Mouse (Mus musculus) left cerebral cortex, adult 6 months (tissue): Measurements from ENCODE around the gene F2r. TPM values are rescaled to one million over a fixed set of nuclear protein-coding genes. Genes with fewer than 3 reads are reported as not detected.

ENCODE experiments used
- long read RNA-seq, 2 experiments: library from polyadenylated mRNA; unstranded; transcript quantifications; one replicate each; pipeline ENCODE4 v2.0.0; 2019 to 2020
- polyA plus RNA-seq: library from polyadenylated mRNA; unstranded; fragments of <200 nt; fragmentation: Nextera tagmentation; gene quantifications from 2 replicates; pipeline ENCODE4 v1.2.3, GENCODE M21; 2021

The F2r gene
- 1.8 and 2.0 TPM in 2 replicates for polyA plus RNA-seq
- long read RNA-seq, experiment 1, transcript F2r-201 (2 exons, 3,336 nt) = major isoform, 12 of 14 reads
- long read RNA-seq, experiment 1, partial matches to known transcripts = 0 of 14 reads
- long read RNA-seq, experiment 1, other reads (novel, unspliced or antisense) = 2 of 14 reads
- long read RNA-seq, experiment 2 = 0 reads

GRCm38 (mm10) chr13:95618309-95618712, at the start of gene F2r:
TSS of gene F2r (minus strand) at chr13:95618487.

Other genes with a start within 250 kb of the F2r start
- gene Aggf1, start 243.1 kb downstream of the F2r start, polyA plus RNA-seq = 20.8 and 33.2 TPM in 2 replicates
- 38.2 and 39.0 TPM in 2 replicates for gene Crhbp, start 173.6 kb downstream of the F2r start, polyA plus RNA-seq
- not detected in 2 replicates for gene S100z, start 139.8 kb downstream of the F2r start, polyA plus RNA-seq
- gene F2rl1, start 93.3 kb downstream of the F2r start, polyA plus RNA-seq = 0.16 TPM in 1 of 2 replicates, not detected in the other
- gene F2rl2, start 78.4 kb upstream of the F2r start, polyA plus RNA-seq = 1.0 and 1.2 TPM in 2 replicates